Mouse (Mus musculus) embryonic facial prominence, embryonic 13.5 days (tissue): ENCODE measurements around the gene Apon. TPM values are rescaled to one million over a fixed set of nuclear protein-coding genes. Genes with fewer than 3 reads are reported as not detected.
"Not testable (repeated sequence)": the region's sequence is repeated elsewhere in the genome, so short reads cannot be mapped to it uniquely, and the experiment has no call there.

ENCODE experiments used
- ATAC-seq: fragments of 200-750 bp; cut with Nextera tagmentation; 2 replicates; pipeline ENCODE4 v1.8.0; 2017; ENCODE audit warnings: low read depth; ENCODE audit not compliant: insufficient number of reproducible peaks, insufficient read depth, low FRiP score, low TSS enrichment
- H3K27ac ChIP-seq: fragments of 300-500 bp; sonication (generic); 2 replicates; pipeline ENCODE4 v1.5.1; 2015; ENCODE audit warnings: moderate library complexity, mild to moderate bottlenecking, inconsistent platforms
- H3K27me3 ChIP-seq: fragments of 300-500 bp; sonication (generic); 2 replicates; pipeline ENCODE4 v1.6.1; 2015; ENCODE audit warnings: mild to moderate bottlenecking, inconsistent platforms
- H3K36me3 ChIP-seq: fragments of 300-500 bp; sonication (generic); 2 replicates; pipeline ENCODE4 v1.6.1; 2015; ENCODE audit warnings: mild to moderate bottlenecking, inconsistent platforms
- H3K4me1 ChIP-seq: fragments of 300-500 bp; sonication (generic); 2 replicates; pipeline ENCODE4 v1.6.1; 2015; ENCODE audit warnings: inconsistent platforms
- H3K4me2 ChIP-seq: fragments of 300-500 bp; sonication (generic); 2 replicates; pipeline ENCODE4 v1.6.1; 2015; ENCODE audit warnings: moderate library complexity, mild to moderate bottlenecking, inconsistent platforms
- H3K4me3 ChIP-seq: fragments of 300-500 bp; sonication (generic); 2 replicates; pipeline ENCODE4 v1.5.1; 2015; ENCODE audit warnings: mild to moderate bottlenecking, inconsistent platforms
- H3K9ac ChIP-seq: fragments of 300-500 bp; sonication (generic); 2 replicates; pipeline ENCODE4 v1.6.1; 2015; ENCODE audit warnings: mild to moderate bottlenecking, inconsistent platforms
- H3K9me3 ChIP-seq: fragments of 300-500 bp; sonication (generic); 2 replicates; pipeline ENCODE4 v1.6.1; 2016; ENCODE audit warnings: inconsistent platforms
- WGBS: fragments of 180-500 bp; shearing (Covaris S2); methylation state at CpG from one replicate; pipeline ENCODE4 v1.1.7; 2015; ENCODE audit warnings: mixed read lengths; 5-methylcytosine and 5-hydroxymethylcytosine counted together
- polyA plus RNA-seq: library from polyadenylated mRNA; unstranded; fragments of >200 nt; fragmentation: Nextera tagmentation; extraction: Ambion mirVana; gene quantifications from 2 replicates; pipeline ENCODE4 v1.2.1, GENCODE M21; 2015

Gene Apon
- polyA plus RNA-seq, 1 experiment from 2014 or later, result 0.58 TPM

- H3K4me3 ChIP-seq, result no peak overlapping the region
- ATAC-seq, result no peak
- H3K4me1 ChIP-seq, result peaks cover 27% of the 10 kb centered on the region
- H3K4me2 ChIP-seq, result no peak overlapping the region
- H3K27ac ChIP-seq, result peak overlapping the region; percentile 1; the same call in 1 of the 2 replicates
- no peaks in the 10 kb centered on the region for H3K9me3 ChIP-seq
- peaks cover 35% of the 10 kb centered on the region for H3K36me3 ChIP-seq
- H3K27me3 ChIP-seq, result no peaks in the 10 kb centered on the region
- 61% methylated on average over 15 of the region's 15 CpGs for WGBS
- H3K9ac ChIP-seq, result no peak overlapping the region
These were observed 16.0 kb upstream of the Apon start for GRCm38 (mm10) chr10:128237807-128238480.

- Histone ChIP-seq H3K4me1 (peaks cover 25% of the 10 kb centered on the region), H3K27ac (no peak overlapping the region), H3K9ac (no peak overlapping the region), H3K36me3 (peaks cover 46% of the 10 kb centered on the region), H3K4me3 (no peak overlapping the region), H3K9me3 (no peaks in the 10 kb centered on the region), H3K4me2 (no peak overlapping the region), H3K27me3 (no peaks in the 10 kb centered on the region)
- 88% methylated on average over 4 of the region's 4 CpGs for WGBS
- no peak for ATAC-seq
These were observed 14.8 kb upstream of the Apon start for GRCm38 (mm10) chr10:128239140-128239539.

DNA sequence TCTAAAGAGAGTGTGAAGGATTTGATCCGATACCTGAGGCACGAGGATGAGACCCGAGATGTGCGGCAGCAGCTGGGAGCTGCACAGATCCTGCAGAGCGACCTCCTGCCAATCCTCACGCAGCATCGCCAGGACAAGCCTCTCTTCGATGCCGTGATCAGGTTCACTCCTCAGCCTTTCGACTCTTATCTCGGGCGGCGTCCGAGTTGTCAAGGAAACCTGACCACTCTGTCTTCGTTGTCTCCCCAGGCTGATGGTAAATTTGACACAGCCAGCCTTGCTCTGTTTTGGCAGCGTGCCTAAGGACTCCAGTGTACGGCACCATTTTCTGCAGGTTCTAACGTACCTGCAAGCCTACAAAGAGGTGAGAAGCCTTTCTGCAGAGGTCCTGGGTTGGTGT, 13.8 kb upstream of the Apon start:
- H3K36me3 ChIP-seq, result peaks cover 55% of the 10 kb centered on the region

GRCm38 (mm10) chr10:128243252-128243651, 10.6 kb upstream of the Apon start:
- H3K4me1 ChIP-seq, result peaks cover 5% of the 10 kb centered on the region; the same call in 1 of the 2 replicates
- 91% methylated on average over 8 of the region's 8 CpGs for WGBS
- no peak for ATAC-seq
- no peaks in the 10 kb centered on the region for H3K27me3 ChIP-seq
- H3K36me3 ChIP-seq, result peaks cover 85% of the 10 kb centered on the region
- H3K27ac ChIP-seq, result no peak overlapping the region
- H3K4me3 ChIP-seq, result no peak overlapping the region
- no peaks in the 10 kb centered on the region for H3K9me3 ChIP-seq
- H3K4me2 ChIP-seq, result no peak overlapping the region
- H3K9ac ChIP-seq, result no peak overlapping the region

More for the DNA sequence above, 13.8 kb upstream of the Apon start:
- no peaks in the 10 kb centered on the region for H3K27me3 ChIP-seq
- 90% methylated on average over 18 of the region's 18 CpGs for WGBS
- no peak overlapping the region for H3K9ac ChIP-seq
- ATAC-seq, result no peak
- H3K4me2 ChIP-seq, result no peak overlapping the region
- H3K27ac ChIP-seq, result no peak overlapping the region
- no peaks in the 10 kb centered on the region for H3K9me3 ChIP-seq
- no peak overlapping the region for H3K4me3 ChIP-seq
- peaks cover 19% of the 10 kb centered on the region for H3K4me1 ChIP-seq

DNA sequence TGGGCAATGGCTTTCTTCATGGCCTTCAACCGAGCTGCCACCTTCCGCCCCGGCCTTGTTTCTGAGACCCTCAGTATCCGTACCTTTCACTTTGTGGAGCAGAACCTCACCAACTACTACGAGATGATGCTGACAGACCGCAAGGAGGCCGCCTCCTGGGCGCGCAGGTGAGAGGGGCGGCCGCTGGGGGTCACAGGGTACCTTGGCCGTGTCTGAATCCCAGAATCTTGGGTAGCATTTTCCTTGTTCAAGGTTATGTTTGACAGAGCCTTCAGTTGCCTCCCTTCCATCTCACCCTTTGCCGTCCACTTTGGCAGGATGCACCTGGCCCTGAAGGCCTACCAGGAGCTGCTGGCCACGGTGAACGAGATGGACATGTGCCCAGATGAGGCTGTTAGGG, 9.8 kb upstream of the Apon start:
- no peak overlapping the region for H3K4me3 ChIP-seq
- H3K9ac ChIP-seq, result no peak overlapping the region
- no peak overlapping the region for H3K4me2 ChIP-seq
- H3K9me3 ChIP-seq, result no peaks in the 10 kb centered on the region
- ATAC-seq, result no peak
- no peak overlapping the region for H3K27ac ChIP-seq
- WGBS, result 96% methylated on average over 15 of the region's 15 CpGs
- 0 out of 2 replicates have a peak, but pooled peaks cover 5% of the 10 kb centered on the region for H3K4me1 ChIP-seq
- peaks cover 93% of the 10 kb centered on the region for H3K36me3 ChIP-seq
- no peaks in the 10 kb centered on the region for H3K27me3 ChIP-seq

- 0 out of 2 replicates have a peak, but pooled peaks cover 5% of the 10 kb centered on the region for H3K4me1 ChIP-seq
- peak overlapping the region; percentile 45 for H3K27ac ChIP-seq
- WGBS, result 67% methylated on average over 17 of the region's 17 CpGs
- peaks cover 96% of the 10 kb centered on the region for H3K36me3 ChIP-seq
- H3K9ac ChIP-seq, result 0 out of 2 replicates have a peak overlapping the region, but pooled peaks have one; percentile 36
- no peak for ATAC-seq
- H3K4me2 ChIP-seq, result peak overlapping the region; percentile 2; the same call in 1 of the 2 replicates
- H3K4me3 ChIP-seq, result no peak overlapping the region
- H3K27me3 ChIP-seq, result no peaks in the 10 kb centered on the region
- no peaks in the 10 kb centered on the region for H3K9me3 ChIP-seq
These were observed 6.7 kb upstream of the Apon start for GRCm38 (mm10) chr10:128247020-128247732.

- Histone ChIP-seq H3K27me3 (no peaks in the 10 kb centered on the region), H3K36me3 (peaks cover 83% of the 10 kb centered on the region), H3K4me1 (0 out of 2 replicates have a peak, but pooled peaks cover 5% of the 10 kb centered on the region), H3K9ac (no peak overlapping the region), H3K4me3 (no peak overlapping the region), H3K27ac (no peak overlapping the region), H3K9me3 (no peaks in the 10 kb centered on the region), H3K4me2 (no peak overlapping the region)
- no peak for ATAC-seq
- 91% methylated on average over 13 of the region's 13 CpGs for WGBS
These were observed 3.3 kb upstream of the Apon start for GRCm38 (mm10) chr10:128250565-128250964.

- no peak overlapping the region for H3K9ac ChIP-seq
- no peaks in the 10 kb centered on the region for H3K9me3 ChIP-seq
- H3K4me1 ChIP-seq, result no peaks in the 10 kb centered on the region
- H3K27me3 ChIP-seq, result no peaks in the 10 kb centered on the region
- H3K27ac ChIP-seq, result no peak overlapping the region
- H3K4me2 ChIP-seq, result no peak overlapping the region
- no peak for ATAC-seq
- 85% methylated on average over 8 of the region's 8 CpGs for WGBS
- no peak overlapping the region for H3K4me3 ChIP-seq
- H3K36me3 ChIP-seq, result peaks cover 31% of the 10 kb centered on the region
These were observed 2.0 kb downstream of the Apon start for GRCm38 (mm10) chr10:128255925-128256324.

DNA sequence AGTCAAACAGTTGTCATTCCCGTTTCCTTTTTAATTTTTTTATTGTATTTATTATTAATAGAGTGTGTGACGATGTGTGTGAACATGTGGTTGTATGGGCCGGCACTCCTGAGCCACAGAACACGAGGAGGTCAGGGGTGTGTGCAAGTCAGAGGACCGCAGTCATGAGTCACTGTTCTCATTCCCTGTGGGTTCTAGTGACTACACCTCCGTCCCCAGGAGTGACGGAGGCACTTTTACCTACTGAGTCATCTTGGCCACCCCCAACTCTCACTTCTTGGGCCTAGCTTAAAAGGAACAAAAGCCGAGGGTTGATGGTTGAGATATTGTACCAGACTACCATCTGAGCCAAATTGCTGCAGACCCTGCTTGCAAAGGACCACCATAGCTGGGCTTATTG, 2.4 kb downstream of the Apon start:
- 92% methylated on average over 8 of the region's 8 CpGs for WGBS
- no peak for ATAC-seq
- Histone ChIP-seq H3K36me3 (peaks cover 27% of the 10 kb centered on the region), H3K27ac (no peak overlapping the region), H3K9ac (no peak overlapping the region), H3K9me3 (no peaks in the 10 kb centered on the region), H3K4me3 (no peak overlapping the region), H3K27me3 (no peaks in the 10 kb centered on the region), H3K4me2 (no peak overlapping the region), H3K4me1 (no peaks in the 10 kb centered on the region)

GRCm38 (mm10) chr10:128258953-128259352, 5.1 kb downstream of the Apon start:
- H3K36me3 ChIP-seq, result 0 out of 2 replicates have a peak, but pooled peaks cover 6% of the 10 kb centered on the region
- H3K9ac ChIP-seq, result no peak overlapping the region
- WGBS, result 80% methylated on average over 4 of the region's 4 CpGs
- no peak overlapping the region for H3K4me2 ChIP-seq
- no peaks in the 10 kb centered on the region for H3K27me3 ChIP-seq
- no peak overlapping the region for H3K4me3 ChIP-seq
- no peak for ATAC-seq
- H3K4me1 ChIP-seq, result no peaks in the 10 kb centered on the region
- no peak overlapping the region for H3K27ac ChIP-seq
- no peaks in the 10 kb centered on the region for H3K9me3 ChIP-seq

DNA sequence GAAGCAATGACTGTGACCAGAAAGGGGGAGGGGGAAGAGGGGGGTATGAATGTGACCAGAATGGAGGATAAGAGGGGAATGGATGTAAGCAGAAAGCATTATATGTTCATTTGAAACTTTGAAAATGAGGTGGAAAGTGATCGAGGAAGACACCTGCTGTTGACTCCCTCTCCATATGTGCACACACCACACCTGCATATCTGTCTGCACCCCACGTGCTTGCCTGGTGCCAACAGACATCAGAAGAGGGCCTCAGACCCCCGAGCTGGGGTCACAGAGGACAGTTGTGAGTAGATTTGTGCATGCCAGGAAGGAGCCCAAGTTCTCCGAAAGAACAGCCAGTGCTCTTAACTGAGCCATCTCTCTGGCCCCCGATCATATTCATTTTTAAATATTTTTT, 6.0 kb downstream of the Apon start:
- Histone ChIP-seq H3K4me2 (no peak overlapping the region), H3K9ac (no peak overlapping the region), H3K9me3 (no peaks in the 10 kb centered on the region), H3K36me3 (no peaks in the 10 kb centered on the region), H3K4me1 (no peaks in the 10 kb centered on the region), H3K27ac (no peak overlapping the region), H3K4me3 (no peak overlapping the region), H3K27me3 (no peaks in the 10 kb centered on the region)
- no peak for ATAC-seq
- WGBS, result 85% methylated on average over 5 of the region's 5 CpGs

- H3K36me3 ChIP-seq, H3K27ac ChIP-seq, H3K9me3 ChIP-seq, H3K4me3 ChIP-seq, ATAC-seq, H3K4me2 ChIP-seq, H3K27me3 ChIP-seq, H3K9ac ChIP-seq, H3K4me1 ChIP-seq: not testable (repeated sequence)
- WGBS, result 84% methylated on average over 7 of the region's 7 CpGs
These were observed 6.5 kb downstream of the Apon start for GRCm38 (mm10) chr10:128260376-128260775.
